Mouse (Mus musculus): ENCODE data around the gene Dpp3.

GRCm38 (mm10) chr19:4863048-4863447 lies 65.0 kb downstream of the Dpp3 start:
- TF ChIP-seq CTCF (IDR thresholded peaks at IDR 0.05), result no peak
- TF ChIP-seq EP300 (IDR thresholded peaks at IDR 0.05; ENCODE audit: insufficient read depth, low read depth, low read length), result no peak
